1 mouse cellular context compared by ENCODE assay signal in the genomic region with DNA sequence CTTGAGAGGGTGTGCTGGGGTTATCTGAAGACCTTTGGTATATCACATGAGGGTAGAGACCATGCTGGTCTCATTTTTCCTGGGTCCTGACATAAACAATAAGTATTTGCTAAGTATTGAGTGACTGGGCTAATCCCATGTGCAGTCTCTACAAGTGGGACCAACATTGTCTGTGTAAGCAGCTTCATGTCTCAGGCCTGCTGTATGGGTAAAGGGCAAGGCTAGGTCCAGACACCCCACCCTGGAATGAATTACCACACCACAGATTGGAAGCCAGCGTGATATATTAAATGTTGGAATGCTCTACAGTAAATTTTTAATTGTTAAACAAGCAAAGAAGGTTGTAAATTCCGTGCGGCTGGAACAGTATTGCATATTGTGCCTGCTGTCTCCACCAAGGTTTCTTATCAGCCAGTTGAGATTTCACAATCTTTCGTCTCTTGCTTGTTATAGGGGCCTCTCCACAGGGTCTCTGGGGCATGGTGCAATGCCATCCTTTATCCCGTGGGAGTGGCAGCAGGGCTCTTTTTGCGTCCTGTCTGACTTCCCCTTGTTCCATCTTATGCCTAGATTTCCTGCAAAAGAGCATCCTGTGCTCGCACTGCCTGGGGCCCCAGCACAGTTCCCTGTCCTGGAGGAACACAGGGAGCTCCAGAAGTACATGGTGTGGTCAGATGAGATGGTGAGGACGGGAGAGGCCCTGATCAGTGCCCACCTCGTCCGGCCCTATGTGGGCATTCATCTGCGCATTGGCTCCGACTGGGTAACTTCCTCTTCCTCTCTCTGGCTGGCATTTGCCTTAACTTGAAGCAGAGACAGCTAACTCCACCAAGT.
TF ChIP-seq lines count a peak whose summit lies in the region.

No protein-coding gene starts in this region.

TF ChIP-seq in CH12.LX, 34 proteins besides CTCF, POLR2A, EP300 and RAD21:
- TF ChIP-seq NRF1 (IDR thresholded peaks at IDR 0.05; ENCODE audit: low read depth, low read length) = no peak
- 0 out of 2 replicates have a peak, but pooled peaks have one; percentile 8 for TF ChIP-seq ELF1 (IDR thresholded peaks at IDR 0.05; ENCODE audit: low read depth, low read length)
